Mouse (Mus musculus) 3T3-L1 (cell line): Measurements from ENCODE around the gene Tecrl.

Experiments used
- DNase-seq: peaks from one replicate; pipeline ENCODE4 v3.0.0-alpha.2; 2015; ENCODE audit warnings: low read depth, low spot score

Gene Tecrl

GRCm38 (mm10) chr5:83354846-83355561, at the start of gene Tecrl:
Gene Tecrl (minus strand): TSS chr5:83355195.
- no peak for DNase-seq

- no peak for DNase-seq
Measured at GRCm38 (mm10) chr5:83385021-83385420, 30.0 kb upstream of the Tecrl start.

GRCm38 (mm10) chr5:83351615-83352014, 3.4 kb downstream of the Tecrl start:
- DNase-seq = peak; percentile 18

GRCm38 (mm10) chr5:83339144-83339543, 15.9 kb downstream of the Tecrl start:
- DNase-seq = no peak

- no peak for DNase-seq
Measured at GRCm38 (mm10) chr5:83267148-83267776, 87.7 kb downstream of the Tecrl start.

GRCm38 (mm10) chr5:83260059-83260458, 94.9 kb downstream of the Tecrl start:
- DNase-seq = no peak

- DNase-seq = no peak
Measured at GRCm38 (mm10) chr5:83254141-83254540, 100.9 kb downstream of the Tecrl start.

- no peak for DNase-seq
Measured at GRCm38 (mm10) chr5:83238848-83239452, 116.0 kb downstream of the Tecrl start.
